Mouse (Mus musculus): ENCODE measurements around the gene Zfp94. TPM values are rescaled to one million over a fixed set of nuclear protein-coding genes. Genes with fewer than 3 reads are reported as not detected.

Zfp94 gene
- total RNA-seq, 1 experiment, result 5.4 TPM

DNA sequence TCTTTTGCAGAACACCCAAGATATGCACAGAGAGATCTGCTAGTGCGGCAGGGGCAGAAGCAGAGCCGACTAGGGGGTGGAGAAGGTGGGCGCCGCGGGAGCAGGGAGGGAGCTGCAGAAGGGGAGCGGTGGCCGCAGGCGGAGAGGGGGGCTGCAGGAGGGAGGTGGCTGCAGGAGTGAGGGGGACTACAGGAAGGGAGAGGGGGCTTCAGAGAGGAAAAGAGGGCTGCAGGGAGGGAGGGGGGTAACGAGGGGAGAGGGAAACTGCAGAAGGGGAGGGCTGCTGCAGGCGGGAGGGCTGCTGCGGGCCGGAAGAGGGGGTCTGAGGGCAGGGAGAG, 17.9 kb downstream of the Zfp94 start:
- DNase-seq (ENCODE audit: low read depth, low spot score), result no peak
- TF ChIP-seq CHD2 (IDR thresholded peaks at IDR 0.05; ENCODE audit: low read depth, low read length), result no peak
- no peak for TF ChIP-seq ZNF384 (IDR thresholded peaks at IDR 0.05; ENCODE audit: low read depth, low read length)
- TF ChIP-seq HCFC1 (IDR thresholded peaks at IDR 0.05; ENCODE audit: borderline replicate concordance, insufficient read depth, low read length), result no peak
- no peak for TF ChIP-seq MAFK (IDR thresholded peaks at IDR 0.05; ENCODE audit: insufficient read depth, low read depth, low read length)
- TF ChIP-seq ZC3H11A (IDR thresholded peaks at IDR 0.05; ENCODE audit: borderline replicate concordance, low read depth, low read length), result no peak
- in situ Hi-C loops (cut with MboI; ENCODE audit: low sequenced_read_pairs in 2 of 2, unreplicated experiment in 2 of 2), result no loop called here
- Histone ChIP-seq H3K36me3 (ENCODE audit: control insufficient read depth, insufficient read depth, low read length, poor library complexity, severe bottlenecking) (peaks cover 21% of the 10 kb centered on the region; the same call in 1 of the 2 replicates), H3K27ac (ENCODE audit: insufficient read depth, low read depth, low read length, poor library complexity, severe bottlenecking) (no peak overlapping the region), H3K9ac (ENCODE audit: insufficient read depth, low read depth, low read length, poor library complexity, severe bottlenecking) (peak overlapping the region; percentile 79; the same call in 1 of the 2 replicates), H3K9me3 (ENCODE audit: control insufficient read depth, insufficient read depth, low read depth, low read length) (no peaks in the 10 kb centered on the region), H3K4me3 (ENCODE audit: insufficient read depth in 1 of 2, low read depth in 1 of 2, low read length in 2 of 2, poor library complexity in 1 of 2, severe bottlenecking in 1 of 2) (peak overlapping the region; percentile 85 to 88), H3K4me1 (ENCODE audit: control insufficient read depth in 2 of 2, insufficient read depth in 2 of 2, low read length in 2 of 2, poor library complexity in 1 of 2) (peaks cover 2% of the 10 kb centered on the region in 2 experiments; a peak in 1 of 4 replicates)

DNA sequence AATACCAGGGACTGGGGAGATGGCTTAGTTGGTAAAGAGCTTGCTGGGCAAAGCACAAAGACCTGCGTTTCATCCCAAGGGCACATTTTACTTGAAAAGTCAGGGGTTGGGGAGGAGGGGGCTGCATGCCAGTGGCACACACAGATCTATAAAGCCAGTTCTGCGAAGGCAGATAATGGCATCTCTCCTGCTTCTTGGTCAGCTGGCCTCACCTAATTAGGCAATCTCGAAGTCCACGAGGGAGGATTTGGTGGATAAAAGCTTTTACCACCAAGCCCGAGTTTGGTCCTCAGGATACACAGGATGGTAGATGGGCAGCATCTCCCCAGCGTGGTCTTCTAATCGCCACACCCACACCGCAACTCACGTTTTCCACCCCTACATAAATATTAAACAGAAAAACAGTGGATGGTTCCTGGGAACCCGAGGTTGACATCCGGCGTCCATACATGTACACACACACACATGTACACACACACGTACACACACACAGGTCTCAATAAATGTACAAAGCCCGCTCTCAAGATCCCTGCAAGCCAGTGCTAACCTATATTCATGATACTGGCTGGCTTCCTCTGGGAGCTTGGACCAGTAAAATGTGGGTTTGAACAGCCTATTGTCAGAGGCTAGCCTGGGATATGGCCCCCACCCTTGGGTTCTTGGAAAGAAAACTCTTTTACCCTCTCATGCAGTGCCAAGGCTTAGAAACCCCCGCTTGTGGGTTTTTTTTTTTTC, 18.9 kb downstream of the Zfp94 start:
- no peak for TF ChIP-seq ZC3H11A (IDR thresholded peaks at IDR 0.05; ENCODE audit: borderline replicate concordance, low read depth, low read length)
- TF ChIP-seq MAFK (IDR thresholded peaks at IDR 0.05; ENCODE audit: insufficient read depth, low read depth, low read length), result no peak
- TF ChIP-seq CHD2 (IDR thresholded peaks at IDR 0.05; ENCODE audit: low read depth, low read length), result no peak
- H3K4me3 ChIP-seq (ENCODE audit: insufficient read depth in 1 of 2, low read depth in 1 of 2, low read length in 2 of 2, poor library complexity in 1 of 2, severe bottlenecking in 1 of 2), result no peak overlapping the region
- no peaks in the 10 kb centered on the region for H3K9me3 ChIP-seq (ENCODE audit: control insufficient read depth, insufficient read depth, low read depth, low read length)
- H3K9ac ChIP-seq (ENCODE audit: insufficient read depth, low read depth, low read length, poor library complexity, severe bottlenecking), result no peak overlapping the region
- in situ Hi-C loops (cut with MboI; ENCODE audit: low sequenced_read_pairs in 2 of 2, unreplicated experiment in 2 of 2), result no loop called here
- H3K36me3 ChIP-seq (ENCODE audit: control insufficient read depth, insufficient read depth, low read length, poor library complexity, severe bottlenecking), result peaks cover 14% of the 10 kb centered on the region; the same call in 1 of the 2 replicates
- no peak for DNase-seq (ENCODE audit: low read depth, low spot score)
- H3K27ac ChIP-seq (ENCODE audit: insufficient read depth, low read depth, low read length, poor library complexity, severe bottlenecking), result no peak overlapping the region
- peaks cover 2% of the 10 kb centered on the region in 2 experiments; a peak in 1 of 4 replicates for H3K4me1 ChIP-seq (ENCODE audit: control insufficient read depth in 2 of 2, insufficient read depth in 2 of 2, low read length in 2 of 2, poor library complexity in 1 of 2)

DNA sequence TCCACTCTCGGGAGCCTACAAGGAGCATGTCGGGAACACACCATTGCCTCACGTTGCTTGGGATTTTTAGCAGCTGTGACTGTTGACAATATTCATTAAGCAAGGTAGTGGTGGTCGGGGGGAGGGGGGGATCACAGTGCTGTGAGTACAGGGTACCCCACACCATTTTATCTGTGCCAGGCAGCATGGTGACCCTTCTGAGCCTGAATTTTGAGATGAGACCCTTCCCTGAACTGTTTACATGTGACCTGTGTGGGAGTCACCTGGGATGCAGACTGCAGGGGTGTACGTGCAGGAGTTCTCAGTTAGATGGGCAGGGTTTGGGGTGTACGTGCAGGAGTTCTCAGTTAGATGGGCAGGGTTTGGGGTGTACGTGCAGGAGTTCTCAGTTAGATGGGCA, 20.1 kb downstream of the Zfp94 start:
- in situ Hi-C loops (cut with MboI; ENCODE audit: low sequenced_read_pairs in 2 of 2, unreplicated experiment in 2 of 2), result no loop called here
- TF ChIP-seq HCFC1 (IDR thresholded peaks at IDR 0.05; ENCODE audit: borderline replicate concordance, insufficient read depth, low read length), result no peak
- TF ChIP-seq ZNF384 (IDR thresholded peaks at IDR 0.05; ENCODE audit: low read depth, low read length), result no peak
- no peak for TF ChIP-seq CHD2 (IDR thresholded peaks at IDR 0.05; ENCODE audit: low read depth, low read length)
- TF ChIP-seq MAFK (IDR thresholded peaks at IDR 0.05; ENCODE audit: insufficient read depth, low read depth, low read length), result no peak

GRCm38 (mm10) chr7:24295376-24295775, 21.1 kb downstream of the Zfp94 start:
- H3K4me1 ChIP-seq (ENCODE audit: control insufficient read depth in 2 of 2, insufficient read depth in 2 of 2, low read length in 2 of 2, poor library complexity in 1 of 2), result peaks cover 2 to 4% of the 10 kb centered on the region in 2 experiments; a peak in 1 of 4 replicates
- no peak for TF ChIP-seq MAFK (IDR thresholded peaks at IDR 0.05; ENCODE audit: insufficient read depth, low read depth, low read length)
- TF ChIP-seq HCFC1 (IDR thresholded peaks at IDR 0.05; ENCODE audit: borderline replicate concordance, insufficient read depth, low read length), result no peak
- TF ChIP-seq CHD2 (IDR thresholded peaks at IDR 0.05; ENCODE audit: low read depth, low read length), result no peak
- no peak overlapping the region for H3K9ac ChIP-seq (ENCODE audit: insufficient read depth, low read depth, low read length, poor library complexity, severe bottlenecking)
- no peak overlapping the region for H3K27ac ChIP-seq (ENCODE audit: insufficient read depth, low read depth, low read length, poor library complexity, severe bottlenecking)
- no peak overlapping the region for H3K4me3 ChIP-seq (ENCODE audit: insufficient read depth in 1 of 2, low read depth in 1 of 2, low read length in 2 of 2, poor library complexity in 1 of 2, severe bottlenecking in 1 of 2)
- no peak for DNase-seq (ENCODE audit: low read depth, low spot score)
- in situ Hi-C loops (cut with MboI; ENCODE audit: low sequenced_read_pairs in 2 of 2, unreplicated experiment in 2 of 2), result no loop called here
- H3K9me3 ChIP-seq (ENCODE audit: control insufficient read depth, insufficient read depth, low read depth, low read length), result no peaks in the 10 kb centered on the region
- H3K36me3 ChIP-seq (ENCODE audit: control insufficient read depth, insufficient read depth, low read length, poor library complexity, severe bottlenecking), result peaks cover 26% of the 10 kb centered on the region; the same call in 1 of the 2 replicates

More for the DNA sequence above, 20.1 kb downstream of the Zfp94 start:
- Histone ChIP-seq H3K9me3 (ENCODE audit: control insufficient read depth, insufficient read depth, low read depth, low read length) (no peaks in the 10 kb centered on the region), H3K9ac (ENCODE audit: insufficient read depth, low read depth, low read length, poor library complexity, severe bottlenecking) (no peak overlapping the region), H3K27ac (ENCODE audit: insufficient read depth, low read depth, low read length, poor library complexity, severe bottlenecking) (no peak overlapping the region), H3K4me3 (ENCODE audit: insufficient read depth in 1 of 2, low read depth in 1 of 2, low read length in 2 of 2, poor library complexity in 1 of 2, severe bottlenecking in 1 of 2) (no peak overlapping the region), H3K36me3 (ENCODE audit: control insufficient read depth, insufficient read depth, low read length, poor library complexity, severe bottlenecking) (peaks cover 22% of the 10 kb centered on the region; the same call in 1 of the 2 replicates), H3K4me1 (ENCODE audit: control insufficient read depth in 2 of 2, insufficient read depth in 2 of 2, low read length in 2 of 2, poor library complexity in 1 of 2) (peaks cover 2 to 4% of the 10 kb centered on the region in 2 experiments; a peak in 1 of 4 replicates)
- DNase-seq (ENCODE audit: low read depth, low spot score), result no peak

Data from ES-E14 (cell line).